Mouse (Mus musculus) E14TG2a.4 (cell line): ENCODE data around the gene Fabp3.
A peak's percentile ranks its signal among the peaks of the same experiment; 100 is the strongest.

Experiments
- H3K27me3 ChIP-seq: 2 replicates; pipeline ENCODE4 v1.6.1; 2014; ENCODE audit warnings: low read length, control low read depth; ENCODE audit not compliant: insufficient read depth
- H3K36me3 ChIP-seq: 2 replicates; pipeline ENCODE4 v1.6.1; 2014; ENCODE audit warnings: low read length, control low read depth; ENCODE audit not compliant: insufficient read depth
- H3K4me1 ChIP-seq: replicated peaks from 2 replicates; pipeline ENCODE4 v1.6.1; 2014; ENCODE audit warnings: low read depth, low read length, control low read depth
- H3K4me3 ChIP-seq: replicated peaks from 2 replicates; pipeline ENCODE4 v1.5.1; 2014; ENCODE audit warnings: mild to moderate bottlenecking, low read length
- H3K9me3 ChIP-seq: 2 replicates; pipeline ENCODE4 v1.6.1; 2014; ENCODE audit warnings: low read length, control low read depth
- CTCF ChIP-seq: conservative IDR thresholded peaks from 2 replicates; pipeline ENCODE4 v1.5.1; 2014; ENCODE audit warnings: low read length
- NANOG ChIP-seq: IDR thresholded peaks from 2 replicates; pipeline ENCODE4 v1.6.1; 2014; ENCODE audit warnings: borderline replicate concordance, low read length, mixed read lengths
- POU5F1 ChIP-seq: IDR thresholded peaks from 2 replicates; pipeline ENCODE4 v1.6.1; 2014; ENCODE audit warnings: low read length, borderline replicate concordance

The Fabp3 gene

GRCm38 (mm10) chr4:130270611-130271347 lies 37.6 kb upstream of the Fabp3 start:
- TF ChIP-seq NANOG (no peak), POU5F1 (no peak), CTCF (no peak)
- Histone ChIP-seq H3K4me3 (no peak overlapping the region), H3K36me3 (no peaks in the 10 kb centered on the region), H3K27me3 (peaks cover 62% of the 10 kb centered on the region), H3K9me3 (no peaks in the 10 kb centered on the region), H3K4me1 (peaks cover 41% of the 10 kb centered on the region)

GRCm38 (mm10) chr4:130273698-130274345 lies 34.6 kb upstream of the Fabp3 start:
- H3K4me1 ChIP-seq, result peaks cover 17% of the 10 kb centered on the region
- H3K9me3 ChIP-seq, result no peaks in the 10 kb centered on the region
- no peak for TF ChIP-seq CTCF
- no peaks in the 10 kb centered on the region for H3K36me3 ChIP-seq
- H3K4me3 ChIP-seq, result peak overlapping the region; percentile 84
- peaks cover 88% of the 10 kb centered on the region for H3K27me3 ChIP-seq

GRCm38 (mm10) chr4:130274346-130275015 lies 33.9 kb upstream of the Fabp3 start:
- no peak for TF ChIP-seq POU5F1
- TF ChIP-seq NANOG, result no peak
- TF ChIP-seq CTCF, result no peak
- H3K36me3 ChIP-seq, result no peaks in the 10 kb centered on the region
- H3K27me3 ChIP-seq, result peaks cover 90% of the 10 kb centered on the region
- no peaks in the 10 kb centered on the region for H3K9me3 ChIP-seq
- peaks cover 17% of the 10 kb centered on the region for H3K4me1 ChIP-seq
- peak overlapping the region; percentile 84 for H3K4me3 ChIP-seq

- no peaks in the 10 kb centered on the region for H3K36me3 ChIP-seq
- H3K27me3 ChIP-seq, result peaks cover 88% of the 10 kb centered on the region
- H3K9me3 ChIP-seq, result no peaks in the 10 kb centered on the region
- TF ChIP-seq POU5F1 (no peak), NANOG (no peak), CTCF (no peak)
- peak overlapping the region; percentile 84 for H3K4me3 ChIP-seq
- peaks cover 17% of the 10 kb centered on the region for H3K4me1 ChIP-seq
These were observed 33.2 kb upstream of the Fabp3 start for GRCm38 (mm10) chr4:130275016-130275822.

- peaks cover 90% of the 10 kb centered on the region for H3K27me3 ChIP-seq
- peaks cover 17% of the 10 kb centered on the region for H3K4me1 ChIP-seq
- peak overlapping the region; percentile 84 for H3K4me3 ChIP-seq
- no peaks in the 10 kb centered on the region for H3K36me3 ChIP-seq
- no peaks in the 10 kb centered on the region for H3K9me3 ChIP-seq
- no peak for TF ChIP-seq POU5F1
- TF ChIP-seq NANOG, result no peak
- TF ChIP-seq CTCF, result no peak
These were observed 32.6 kb upstream of the Fabp3 start for GRCm38 (mm10) chr4:130275823-130276105.

- peaks cover 90% of the 10 kb centered on the region for H3K27me3 ChIP-seq
- H3K9me3 ChIP-seq, result no peaks in the 10 kb centered on the region
- no peak overlapping the region for H3K4me3 ChIP-seq
- H3K36me3 ChIP-seq, result no peaks in the 10 kb centered on the region
- TF ChIP-seq CTCF (no peak), POU5F1 (no peak), NANOG (no peak)
- H3K4me1 ChIP-seq, result peaks cover 17% of the 10 kb centered on the region
These were observed 31.7 kb upstream of the Fabp3 start for GRCm38 (mm10) chr4:130276573-130277176.

- Histone ChIP-seq H3K9me3 (no peaks in the 10 kb centered on the region), H3K36me3 (no peaks in the 10 kb centered on the region), H3K4me3 (no peak within 1 kb of the TSS), H3K4me1 (peaks cover 11% of the 10 kb centered on the region), H3K27me3 (peaks cover 83% of the 10 kb centered on the region)
- TF ChIP-seq POU5F1, result peak; percentile 59; the same call in 1 of the 2 replicates
- TF ChIP-seq NANOG, result no peak
These were observed 29.3 kb upstream of the Fabp3 start, which contains the start of gene Serinc2 for GRCm38 (mm10) chr4:130279105-130279504. TSS of gene Serinc2 (minus strand) at chr4:130279205.

GRCm38 (mm10) chr4:130282856-130283255 lies 25.5 kb upstream of the Fabp3 start:
- H3K36me3 ChIP-seq, result no peaks in the 10 kb centered on the region
- no peak overlapping the region for H3K4me3 ChIP-seq
- no peaks in the 10 kb centered on the region for H3K4me1 ChIP-seq
- TF ChIP-seq NANOG (no peak), CTCF (no peak), POU5F1 (no peak)
- H3K27me3 ChIP-seq, result peaks cover 73% of the 10 kb centered on the region
- no peaks in the 10 kb centered on the region for H3K9me3 ChIP-seq
